Mouse (Mus musculus) frontal cortex, postnatal 25 days (tissue): ENCODE data around the gene Atp1a1.

Experiments used
- DNase-seq, 2 experiments: peaks; one replicate each; pipeline ENCODE4 v3.0.0; 2022; ENCODE audit warnings: low spot score in 2 of 2

The Atp1a1 gene

GRCm38 (mm10) chr3:101556712-101557111 is 47.8 kb downstream of the Atp1a1 start:
- DNase-seq, result no peak

- no peak for DNase-seq
Measured at GRCm38 (mm10) chr3:101552621-101553620, 51.6 kb downstream of the Atp1a1 start.

- no peak for DNase-seq
Measured at GRCm38 (mm10) chr3:101551457-101552230, 52.8 kb downstream of the Atp1a1 start.

- no peak for DNase-seq
Measured at GRCm38 (mm10) chr3:101549749-101550148, 54.7 kb downstream of the Atp1a1 start.

GRCm38 (mm10) chr3:101544116-101544515 is 60.4 kb downstream of the Atp1a1 start:
- no peak for DNase-seq

GRCm38 (mm10) chr3:101541571-101541970 is 62.9 kb downstream of the Atp1a1 start:
- no peak for DNase-seq

GRCm38 (mm10) chr3:101540568-101540967 is 63.9 kb downstream of the Atp1a1 start:
- no peak for DNase-seq

GRCm38 (mm10) chr3:101536322-101536721 is 68.2 kb downstream of the Atp1a1 start:
- no peak for DNase-seq

- DNase-seq, result no peak
Measured at GRCm38 (mm10) chr3:101534311-101534710, 70.2 kb downstream of the Atp1a1 start.

GRCm38 (mm10) chr3:101533373-101533772 is 71.1 kb downstream of the Atp1a1 start:
- no peak for DNase-seq

- no peak for DNase-seq
Measured at GRCm38 (mm10) chr3:101530928-101531327, 73.6 kb downstream of the Atp1a1 start.

- DNase-seq, result no peak
Measured at GRCm38 (mm10) chr3:101528900-101529594, 75.4 kb downstream of the Atp1a1 start.

- no peak for DNase-seq
Measured at GRCm38 (mm10) chr3:101528157-101528899, 76.2 kb downstream of the Atp1a1 start.

GRCm38 (mm10) chr3:101526603-101527002 is 77.9 kb downstream of the Atp1a1 start:
- DNase-seq, result no peak
